Mouse (Mus musculus): Measurements from ENCODE around the gene Nmrk2. TPM values are rescaled to one million over a fixed set of nuclear protein-coding genes. Genes with fewer than 3 reads are reported as not detected.
"Not testable (repeated sequence)": the region's sequence is repeated elsewhere in the genome, so short reads cannot be mapped to it uniquely, and the experiment has no call there.

Gene Nmrk2
- polyA plus RNA-seq, 1 experiment = not detected

DNA sequence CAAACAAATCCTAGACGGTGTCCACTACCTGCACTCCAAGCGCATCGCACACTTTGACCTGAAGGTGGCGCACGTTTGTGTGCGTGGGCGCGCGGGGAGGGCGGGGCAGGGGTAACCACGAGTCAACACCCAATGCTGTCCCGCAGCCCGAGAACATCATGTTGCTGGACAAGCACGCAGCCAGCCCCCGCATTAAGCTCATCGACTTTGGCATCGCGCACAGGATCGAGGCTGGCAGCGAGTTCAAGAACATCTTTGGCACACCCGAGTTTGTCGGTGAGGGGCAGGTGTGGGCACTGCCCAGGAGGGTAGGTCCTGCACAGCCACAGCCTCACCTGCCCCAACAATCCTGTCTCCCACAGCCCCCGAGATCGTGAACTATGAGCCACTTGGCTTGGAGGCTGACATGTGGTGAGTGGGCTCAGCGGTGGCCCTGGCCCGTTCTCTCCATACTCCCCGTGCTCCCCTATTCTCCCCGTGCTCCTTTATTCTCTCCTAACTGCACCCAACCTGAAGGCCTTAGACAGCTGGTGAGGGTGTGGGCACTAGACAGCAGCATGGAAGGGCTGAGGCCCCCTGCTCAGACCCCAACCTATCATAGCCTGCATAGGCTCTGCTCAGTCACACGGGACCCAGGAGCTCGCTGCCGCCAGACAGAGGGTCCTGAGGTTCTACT lies 11.5 kb downstream of the Nmrk2 start:
- 68% methylated on average over 31 of the region's 31 CpGs for WGBS
- DNase-seq (ENCODE audit: low read depth, low spot score) = no peak

GRCm38 (mm10) chr10:81189821-81190220 lies 12.0 kb downstream of the Nmrk2 start:
- 88% methylated on average over 26 of the region's 26 CpGs for WGBS
- DNase-seq (ENCODE audit: low read depth, low spot score) = no peak

- no peak for DNase-seq (ENCODE audit: low read depth, low spot score)
- WGBS = 91% methylated on average over 9 of the region's 9 CpGs
These were observed 14.7 kb downstream of the Nmrk2 start for GRCm38 (mm10) chr10:81187161-81187560.

DNA sequence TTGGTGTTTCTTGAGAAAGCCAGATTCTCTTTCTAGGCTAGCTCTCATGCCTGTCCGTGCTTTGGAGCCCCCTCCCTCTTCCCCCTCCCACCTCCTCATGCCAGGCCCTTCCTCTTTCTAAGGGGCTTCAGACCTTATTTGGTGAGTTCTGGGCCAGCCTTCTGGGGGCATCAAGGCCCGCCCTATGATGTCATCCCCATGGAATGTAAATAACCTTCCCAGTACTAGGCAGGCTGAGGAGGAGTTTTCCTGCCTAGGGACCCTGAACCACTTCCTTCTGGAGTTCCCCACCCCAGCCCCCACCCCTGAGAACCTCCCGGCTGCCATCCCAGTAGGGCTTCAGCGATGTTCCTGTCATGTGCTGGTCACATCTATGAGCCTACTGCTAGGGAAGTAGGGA lies 17.1 kb downstream of the Nmrk2 start:
- WGBS = 36% methylated on average over 4 of the region's 4 CpGs
- DNase-seq (ENCODE audit: low read depth, low spot score) = no peak

DNA sequence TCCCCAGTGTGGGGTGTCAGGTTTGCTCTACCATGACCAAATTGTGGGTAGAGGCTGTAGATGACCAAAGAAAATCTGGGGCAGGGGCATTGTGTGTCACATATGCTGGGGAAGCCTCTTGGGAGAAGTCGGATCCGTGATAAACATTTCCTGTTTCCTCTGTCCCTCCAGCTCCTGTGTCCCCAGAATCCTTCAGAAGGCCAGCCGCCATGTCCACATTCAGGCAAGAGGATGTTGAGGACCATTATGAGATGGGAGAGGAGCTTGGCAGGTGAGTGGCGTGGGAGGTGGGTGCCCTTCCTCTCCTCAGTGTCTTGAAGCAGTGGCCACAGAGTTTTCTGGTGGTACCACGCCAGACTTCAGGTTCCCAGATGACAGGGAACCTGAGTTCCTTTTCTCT lies 18.0 kb downstream of the Nmrk2 start, which contains the start of gene 4930442H23Rik:
Gene 4930442H23Rik (minus strand): TSS at position 45 of the 400 bp plus-strand sequence.
- 78% methylated on average over 5 of the region's 5 CpGs for WGBS

GRCm38 (mm10) chr10:81182336-81183333 lies 19.2 kb downstream of the Nmrk2 start, which contains the start of gene Dapk3:
Dapk3 (plus strand) TSS chr10:81183005.
- 4% methylated on average over 53 of the region's 53 CpGs for WGBS
- peak; percentile 98 for DNase-seq (ENCODE audit: low read depth, low spot score)

More for the DNA sequence above, 18.0 kb downstream of the Nmrk2 start, which contains the start of gene 4930442H23Rik:
- no peak for DNase-seq (ENCODE audit: low read depth, low spot score)

DNA sequence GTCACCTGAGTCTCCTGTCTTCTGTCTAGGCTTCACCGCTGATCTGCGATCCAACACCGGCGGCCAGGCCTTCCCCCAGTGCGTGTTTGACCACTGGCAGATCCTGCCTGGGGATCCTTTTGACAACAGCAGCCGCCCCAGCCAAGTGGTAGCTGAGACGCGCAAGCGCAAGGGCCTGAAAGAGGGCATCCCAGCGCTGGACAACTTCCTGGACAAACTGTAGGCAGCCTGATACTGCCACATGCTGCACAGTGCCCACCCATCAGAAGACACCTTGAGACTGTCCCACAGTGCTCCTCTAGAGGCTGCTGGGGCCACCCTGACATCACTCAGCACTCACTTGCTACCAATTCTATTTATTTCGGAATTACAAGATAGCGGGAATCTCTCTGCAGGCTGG lies 20.0 kb downstream of the Nmrk2 start:
- DNase-seq (ENCODE audit: low read depth, low spot score) = not testable (repeated sequence)
- 86% methylated on average over 12 of the region's 12 CpGs for WGBS

DNA sequence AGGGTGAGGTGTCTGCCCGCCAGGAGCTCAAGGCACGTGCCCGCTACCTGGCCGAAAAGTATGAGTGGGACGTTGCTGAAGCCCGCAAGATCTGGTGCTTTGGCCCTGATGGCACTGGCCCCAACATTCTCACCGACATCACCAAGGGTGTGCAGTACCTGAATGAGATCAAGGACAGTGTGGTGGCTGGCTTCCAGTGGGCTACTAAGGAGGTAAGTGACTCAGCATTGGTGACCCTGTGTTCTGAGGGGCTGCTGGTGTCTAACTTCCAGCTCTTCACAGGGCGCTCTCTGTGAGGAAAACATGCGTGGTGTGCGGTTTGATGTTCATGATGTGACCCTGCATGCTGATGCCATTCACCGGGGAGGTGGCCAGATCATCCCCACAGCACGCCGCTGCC lies 20.9 kb downstream of the Nmrk2 start:
- 92% methylated on average over 13 of the region's 13 CpGs for WGBS
- DNase-seq (ENCODE audit: low read depth, low spot score) = no peak

DNA sequence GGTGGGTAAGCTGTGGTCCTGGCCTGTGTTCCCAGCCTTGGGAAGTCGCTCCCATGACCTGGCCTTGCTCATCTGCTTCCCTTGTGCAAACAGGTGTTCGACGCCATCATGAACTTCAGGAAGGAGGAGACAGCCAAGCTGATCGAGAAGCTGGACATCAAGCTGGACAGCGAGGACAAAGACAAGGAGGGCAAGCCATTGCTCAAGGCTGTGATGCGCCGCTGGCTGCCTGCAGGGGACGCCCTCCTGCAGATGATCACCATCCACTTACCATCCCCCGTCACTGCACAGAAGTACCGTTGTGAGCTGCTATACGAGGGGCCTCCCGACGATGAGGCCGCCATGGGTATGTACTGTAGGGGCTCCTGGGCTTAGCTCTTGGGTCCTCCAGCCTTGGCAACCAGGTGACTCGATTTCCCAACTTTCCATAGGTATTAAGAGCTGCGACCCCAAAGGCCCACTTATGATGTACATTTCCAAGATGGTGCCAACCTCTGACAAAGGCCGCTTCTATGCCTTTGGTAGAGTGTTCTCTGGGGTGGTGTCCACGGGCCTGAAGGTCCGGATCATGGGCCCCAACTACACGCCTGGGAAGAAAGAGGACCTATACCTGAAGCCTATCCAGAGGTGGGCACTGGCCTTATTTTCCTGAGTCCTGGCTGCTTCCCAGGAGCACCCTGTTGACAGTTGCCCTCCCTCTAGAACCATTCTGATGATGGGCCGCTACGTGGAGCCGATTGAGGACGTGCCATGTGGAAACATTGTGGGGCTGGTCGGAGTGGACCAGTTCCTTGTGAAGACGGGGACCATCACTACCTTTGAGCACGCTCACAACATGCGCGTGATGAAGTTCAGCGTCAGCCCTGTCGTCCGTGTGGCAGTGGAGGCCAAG lies 22.2 kb downstream of the Nmrk2 start:
- no peak for DNase-seq (ENCODE audit: low read depth, low spot score)
- 83% methylated on average over 32 of the region's 32 CpGs for WGBS

DNA sequence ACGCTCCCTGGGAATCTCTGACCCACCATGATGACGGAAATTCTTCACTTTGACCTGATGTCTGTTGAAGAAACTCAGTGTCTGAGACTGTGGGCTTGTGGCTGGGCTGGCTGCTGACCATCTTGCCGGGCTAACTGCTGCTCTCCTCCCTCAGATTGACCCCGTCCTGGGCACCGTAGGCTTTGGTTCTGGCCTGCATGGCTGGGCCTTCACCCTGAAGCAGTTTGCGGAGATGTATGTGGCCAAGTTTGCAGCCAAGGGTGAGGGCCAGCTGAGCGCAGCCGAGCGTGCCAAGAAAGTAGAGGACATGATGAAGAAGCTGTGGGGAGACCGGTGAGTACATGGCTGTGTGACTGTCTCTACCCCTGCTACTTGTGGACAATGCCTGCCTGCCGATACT lies 22.9 kb downstream of the Nmrk2 start:
- WGBS = 89% methylated on average over 11 of the region's 11 CpGs

GRCm38 (mm10) chr10:81177958-81178712 lies 23.7 kb downstream of the Nmrk2 start:
- DNase-seq (ENCODE audit: low read depth, low spot score) = no peak
- WGBS = 33% methylated on average over 14 of the region's 14 CpGs

More for the DNA sequence above, 22.9 kb downstream of the Nmrk2 start:
- DNase-seq (ENCODE audit: low read depth, low spot score) = no peak

GRCm38 (mm10) chr10:81177491-81177925 lies 24.3 kb downstream of the Nmrk2 start:
- WGBS = 5% methylated on average over 16 of the region's 16 CpGs
- no peak for DNase-seq (ENCODE audit: low read depth, low spot score)

GRCm38 (mm10) chr10:81176466-81177271 lies 25.2 kb downstream of the Nmrk2 start, which contains the start of gene Eef2:
Eef2 (plus strand) TSS chr10:81176631.
- DNase-seq (ENCODE audit: low read depth, low spot score) = peak; percentile 75
- under 1% methylated on average over 77 of the region's 77 CpGs for WGBS

DNA sequence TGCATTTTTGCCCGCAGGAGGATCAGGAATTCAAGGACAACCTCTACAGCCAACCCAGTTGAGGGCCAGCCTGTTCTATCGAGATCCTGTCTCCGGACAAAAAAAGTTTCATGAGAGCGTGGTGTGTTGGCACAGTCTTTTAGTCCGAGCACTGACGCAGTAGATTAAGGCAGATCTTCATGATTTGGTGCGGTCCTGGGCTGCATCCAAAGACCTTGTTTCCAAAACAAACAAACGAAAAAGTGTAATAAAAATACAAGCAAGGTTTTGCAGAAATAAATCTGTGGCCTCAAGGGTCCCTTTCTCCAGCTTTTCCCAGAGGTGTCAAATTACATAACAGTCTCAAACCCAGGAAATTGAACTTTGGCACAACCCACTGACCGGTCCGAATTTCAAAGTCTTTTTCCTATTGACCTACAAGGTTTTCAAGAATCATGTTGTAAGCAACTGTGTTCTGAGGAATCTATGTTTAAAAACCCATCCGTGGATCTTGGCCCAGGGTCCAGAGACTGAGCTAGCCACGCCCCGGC lies 25.9 kb downstream of the Nmrk2 start:
- WGBS = 2% methylated on average over 13 of the region's 13 CpGs
- no peak for DNase-seq (ENCODE audit: low read depth, low spot score)

DNA sequence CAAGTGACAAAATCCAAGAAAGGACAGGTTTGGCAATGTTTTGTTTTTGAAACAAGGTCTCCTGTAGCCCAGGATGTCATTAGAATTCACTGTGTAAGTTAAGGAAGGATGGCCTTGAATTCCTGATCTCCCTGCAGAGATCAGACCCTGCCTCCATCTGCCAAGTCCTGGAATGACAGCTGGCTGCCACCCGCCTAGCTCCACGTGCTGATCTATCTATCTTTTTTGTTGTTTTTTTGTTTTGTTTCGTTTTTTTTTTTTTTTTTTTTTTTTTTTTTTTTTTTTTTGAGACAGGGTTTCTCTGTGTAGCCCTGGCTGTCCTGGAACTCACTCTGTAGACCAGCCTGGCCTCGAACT lies 26.5 kb downstream of the Nmrk2 start:
- not testable (repeated sequence) for DNase-seq (ENCODE audit: low read depth, low spot score)

DNA sequence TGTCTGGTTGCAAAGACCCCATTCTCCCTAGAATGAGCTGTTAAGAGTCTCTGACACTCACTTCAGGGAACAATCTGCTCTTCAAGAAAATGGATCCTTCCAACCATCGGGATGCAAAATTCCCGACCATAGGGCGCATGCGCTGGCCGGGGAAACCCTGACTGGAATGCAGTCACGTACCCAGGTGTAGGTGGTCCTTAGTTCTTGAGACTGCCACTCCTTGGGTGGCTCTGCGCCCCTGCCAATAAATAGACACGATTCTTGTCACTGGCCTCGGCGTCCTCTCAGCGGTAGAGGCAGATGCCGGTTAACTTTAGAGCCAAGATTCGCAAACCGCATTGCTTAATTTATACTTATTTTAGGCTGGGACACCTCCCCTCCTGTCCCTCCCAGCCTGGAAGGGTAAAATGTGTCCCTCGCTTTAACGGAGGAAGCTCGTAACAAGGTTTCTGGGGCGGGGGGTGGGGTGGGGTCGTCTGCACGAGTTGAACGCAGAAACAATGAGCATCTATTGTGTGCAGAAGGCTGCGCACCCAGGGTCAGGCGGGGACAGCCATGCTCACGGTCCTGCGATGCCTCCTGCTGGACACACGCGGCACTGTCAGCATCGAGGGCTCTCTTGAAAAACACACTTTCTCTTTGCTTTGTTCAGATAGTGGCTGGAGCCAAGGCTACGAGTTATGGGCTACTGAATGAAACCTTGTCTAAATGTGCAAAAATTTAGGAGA lies 27.1 kb downstream of the Nmrk2 start:
- 6% methylated on average over 29 of the region's 29 CpGs for WGBS
- no peak for DNase-seq (ENCODE audit: low read depth, low spot score)

More for the DNA sequence above, 26.5 kb downstream of the Nmrk2 start:
- WGBS = 3% methylated on average over 4 of the region's 4 CpGs

DNA sequence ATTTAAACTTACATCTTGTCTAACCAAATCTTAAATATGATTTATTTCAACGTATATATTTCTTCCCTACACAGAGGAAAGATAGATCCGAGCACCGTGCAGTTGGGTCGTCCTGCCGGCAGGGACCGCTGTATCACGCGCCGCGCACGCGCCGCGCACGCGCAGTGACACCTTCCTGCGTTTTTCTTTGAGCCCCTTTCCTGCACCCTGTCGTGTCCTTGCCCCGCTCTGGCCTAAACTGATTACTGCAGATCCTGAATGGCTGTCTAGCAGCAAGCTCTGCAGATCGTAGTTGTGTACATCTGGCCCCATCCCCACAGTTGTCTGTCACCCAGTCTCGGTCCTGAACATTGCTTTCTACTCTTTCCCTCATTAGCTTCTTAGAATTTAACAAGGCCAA lies 28.7 kb downstream of the Nmrk2 start:
- 11% methylated on average over 21 of the region's 21 CpGs for WGBS
- DNase-seq (ENCODE audit: low read depth, low spot score) = no peak

Data from large intestine, adult 2 months (tissue).